Mouse (Mus musculus) liver, postnatal 0 days (tissue): ENCODE measurements around the gene Dab1.

Source experiments
- CTCF ChIP-seq: sonication (generic); IDR thresholded peaks from 2 replicates; pipeline ENCODE4 v1.5.1; 2016; ENCODE audit warnings: antibody characterized with exemption, low read depth
- EP300 ChIP-seq: IDR thresholded peaks from 2 replicates; pipeline ENCODE4 v1.6.1; 2016; ENCODE audit warnings: antibody characterized with exemption, low read depth, mild to moderate bottlenecking

DNA sequence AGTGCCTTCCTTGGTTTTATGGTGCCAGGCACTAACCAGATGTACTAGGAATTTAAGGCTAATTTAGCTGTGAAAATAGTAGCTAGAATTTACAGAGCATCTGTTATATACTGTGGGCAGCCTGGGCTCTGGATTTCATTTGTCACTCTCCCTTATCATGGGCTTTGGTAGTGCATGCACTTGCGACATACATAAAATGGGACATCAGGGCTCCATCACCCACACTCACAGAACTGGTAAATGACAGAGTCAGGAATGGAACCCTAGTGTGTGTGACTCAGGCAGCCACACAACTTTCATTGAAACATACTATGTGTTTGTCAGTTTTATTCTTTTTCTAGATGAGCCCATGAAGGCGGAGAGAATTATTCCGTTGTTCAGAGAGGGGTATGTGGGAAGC, 1077.4 kb downstream of the Dab1 start:
- no peak for TF ChIP-seq CTCF
- TF ChIP-seq EP300: no peak
